Mouse (Mus musculus): Measurements from ENCODE around the gene Exosc3. TPM values are rescaled to one million over a fixed set of nuclear protein-coding genes. Genes with fewer than 3 reads are reported as not detected.
"Not testable (repeated sequence)": the region's sequence is repeated elsewhere in the genome, so short reads cannot be mapped to it uniquely, and the experiment has no call there.

Gene Exosc3
- polyA plus RNA-seq (2015; fragmentation: Nextera tagmentation; extraction: Ambion mirVana): 46.1 and 47.9 TPM in 2 replicates

DNA sequence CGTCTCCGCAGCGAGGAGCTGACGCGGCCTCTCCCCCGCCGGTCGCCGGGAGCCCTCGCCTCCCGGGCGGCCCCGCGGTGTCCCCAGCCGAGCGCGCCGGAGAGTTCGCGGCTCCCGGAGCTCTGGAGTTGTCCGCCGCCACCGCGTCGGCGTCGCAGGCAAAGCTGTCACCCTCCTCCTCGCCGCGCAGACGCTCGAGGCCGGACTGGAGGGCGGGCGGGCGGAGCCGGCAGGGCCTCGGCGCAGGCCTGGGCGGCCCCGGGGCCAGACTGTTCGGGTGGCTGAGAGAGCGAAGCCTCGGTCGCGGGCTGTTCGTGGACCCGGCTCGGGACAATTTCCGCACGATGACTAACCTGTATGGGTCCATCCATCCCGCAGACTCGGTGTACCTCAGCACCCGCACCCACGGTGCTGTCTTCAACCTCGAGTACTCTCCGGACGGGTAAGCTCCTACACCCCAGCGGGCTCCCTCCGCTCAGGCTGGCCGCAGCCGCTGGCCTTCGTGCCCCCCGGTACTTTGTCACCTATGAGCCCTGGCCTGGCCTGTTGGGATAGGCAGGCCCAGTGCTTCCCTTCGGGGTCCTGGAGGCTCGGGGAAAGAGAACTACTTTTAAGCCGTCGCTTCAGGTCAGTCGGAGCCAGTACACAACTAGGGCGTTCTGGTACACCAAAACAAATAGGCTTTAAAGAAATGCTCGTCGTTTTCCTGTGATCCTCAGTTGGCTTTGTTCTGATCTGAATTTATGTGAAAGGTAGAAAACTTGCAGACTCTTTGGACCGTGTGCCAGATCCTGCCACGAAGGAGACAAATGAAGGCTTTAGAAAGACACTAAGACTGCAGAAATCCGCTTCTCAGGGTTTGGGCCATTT, at the start of gene Exosc3:
Gene Exosc3 (minus strand): TSS at position 447 of the 870 bp plus-strand sequence.
- H3K4me3 ChIP-seq (replicated peaks): peak within 1 kb of the TSS; percentile 96
- peaks cover 21% of the 10 kb centered on the region for H3K36me3 ChIP-seq (replicated peaks)
- no peaks in the 10 kb centered on the region for H3K27me3 ChIP-seq
- peak; percentile 92 for ATAC-seq (ENCODE audit: insufficient read depth)
- WGBS (ENCODE audit: insufficient replicate concordance): under 1% methylated on average over 76 of the region's 76 CpGs
- peak within 1 kb of the TSS; percentile 91 for H3K4me2 ChIP-seq
- peaks cover 25% of the 10 kb centered on the region for H3K4me1 ChIP-seq (replicated peaks)
- H3K9ac ChIP-seq: peak within 1 kb of the TSS; percentile 99
- H3K27ac ChIP-seq (replicated peaks): peak within 1 kb of the TSS; percentile 99
- no peaks in the 10 kb centered on the region for H3K9me3 ChIP-seq (replicated peaks)

DNA sequence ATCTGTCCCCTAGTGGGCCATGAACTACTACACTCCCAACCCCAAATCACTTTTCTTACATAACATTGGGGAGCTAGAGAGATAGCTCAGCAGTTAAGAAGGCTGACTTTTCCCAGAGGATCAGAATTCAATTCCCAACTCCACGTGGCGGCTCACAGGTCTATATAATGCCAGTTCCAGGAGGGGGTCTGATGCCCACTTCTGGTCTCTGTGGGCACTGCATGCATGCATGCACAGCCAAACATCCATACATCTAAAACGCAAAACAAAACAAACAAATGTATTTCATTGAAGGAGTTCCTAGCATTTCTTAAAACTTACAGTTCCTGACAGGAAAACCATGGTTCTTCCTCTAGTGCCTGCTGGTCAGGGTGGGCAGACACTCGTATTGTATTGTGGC, 49.6 kb upstream of the Exosc3 start:
- Histone ChIP-seq H3K4me2 (no peak overlapping the region), H3K4me3 (replicated peaks) (no peak overlapping the region), H3K9me3 (replicated peaks) (no peaks in the 10 kb centered on the region), H3K9ac (no peak overlapping the region), H3K27ac (replicated peaks) (no peak overlapping the region), H3K4me1 (replicated peaks) (no peaks in the 10 kb centered on the region), H3K36me3 (replicated peaks) (peaks cover 31% of the 10 kb centered on the region), H3K27me3 (no peaks in the 10 kb centered on the region)
- no peak for ATAC-seq (ENCODE audit: insufficient read depth)
- WGBS (ENCODE audit: insufficient replicate concordance): 60% methylated on average over 4 of the region's 4 CpGs

DNA sequence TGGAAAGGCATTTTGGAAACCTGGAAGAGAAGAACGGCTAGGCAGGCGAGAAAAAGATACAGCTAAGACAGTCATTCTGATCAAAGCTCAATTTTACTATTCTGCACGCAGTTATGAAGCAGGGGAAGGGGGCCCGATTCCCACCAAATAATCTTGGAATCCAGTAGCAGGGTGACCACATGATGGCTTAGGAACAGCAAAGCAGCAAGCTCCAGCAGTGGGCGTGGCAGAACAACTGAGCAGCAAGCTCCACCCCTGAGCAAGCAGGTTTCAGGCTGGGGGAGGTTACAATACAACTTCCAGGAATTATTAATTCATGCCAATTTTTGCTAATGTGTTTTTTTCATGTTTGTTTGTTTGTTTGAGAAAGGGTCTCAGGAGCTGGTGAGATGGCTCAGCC, 44.8 kb upstream of the Exosc3 start:
- not testable (repeated sequence) for H3K4me2 ChIP-seq

DNA sequence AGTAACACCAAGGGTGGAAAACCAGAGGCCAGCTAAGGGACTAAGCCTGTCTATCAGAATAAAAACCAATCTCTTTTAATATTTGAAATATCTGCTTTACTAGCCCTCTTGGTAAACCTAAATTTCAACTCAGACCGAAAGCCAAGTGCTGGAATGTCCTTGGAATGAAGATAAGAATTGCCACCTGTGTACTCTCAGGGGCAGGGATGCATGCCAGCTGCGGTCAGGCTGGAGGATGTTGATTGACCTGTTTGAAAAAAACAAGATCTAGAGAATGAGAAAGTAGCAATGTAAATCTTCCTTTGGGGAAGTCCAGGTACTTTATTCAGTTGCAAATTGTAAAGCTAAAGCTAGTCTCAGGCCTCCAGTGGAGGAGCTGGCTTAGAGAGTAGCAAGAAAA, 39.6 kb upstream of the Exosc3 start:
- H3K9me3 ChIP-seq (replicated peaks); H3K4me1 ChIP-seq (replicated peaks); H3K27ac ChIP-seq (replicated peaks); H3K4me3 ChIP-seq (replicated peaks); ATAC-seq (ENCODE audit: insufficient read depth); H3K36me3 ChIP-seq (replicated peaks); H3K9ac ChIP-seq; H3K27me3 ChIP-seq; H3K4me2 ChIP-seq: not testable (repeated sequence)
- 74% methylated on average over 2 of the region's 2 CpGs for WGBS (ENCODE audit: insufficient replicate concordance)

More for the DNA sequence above, 44.8 kb upstream of the Exosc3 start:
- not testable (repeated sequence) for H3K36me3 ChIP-seq (replicated peaks); H3K27ac ChIP-seq (replicated peaks); H3K4me3 ChIP-seq (replicated peaks); H3K27me3 ChIP-seq; H3K4me1 ChIP-seq (replicated peaks); H3K9ac ChIP-seq; ATAC-seq (ENCODE audit: insufficient read depth); H3K9me3 ChIP-seq (replicated peaks)
- WGBS (ENCODE audit: insufficient replicate concordance): 79% methylated on average over 5 of the region's 5 CpGs

DNA sequence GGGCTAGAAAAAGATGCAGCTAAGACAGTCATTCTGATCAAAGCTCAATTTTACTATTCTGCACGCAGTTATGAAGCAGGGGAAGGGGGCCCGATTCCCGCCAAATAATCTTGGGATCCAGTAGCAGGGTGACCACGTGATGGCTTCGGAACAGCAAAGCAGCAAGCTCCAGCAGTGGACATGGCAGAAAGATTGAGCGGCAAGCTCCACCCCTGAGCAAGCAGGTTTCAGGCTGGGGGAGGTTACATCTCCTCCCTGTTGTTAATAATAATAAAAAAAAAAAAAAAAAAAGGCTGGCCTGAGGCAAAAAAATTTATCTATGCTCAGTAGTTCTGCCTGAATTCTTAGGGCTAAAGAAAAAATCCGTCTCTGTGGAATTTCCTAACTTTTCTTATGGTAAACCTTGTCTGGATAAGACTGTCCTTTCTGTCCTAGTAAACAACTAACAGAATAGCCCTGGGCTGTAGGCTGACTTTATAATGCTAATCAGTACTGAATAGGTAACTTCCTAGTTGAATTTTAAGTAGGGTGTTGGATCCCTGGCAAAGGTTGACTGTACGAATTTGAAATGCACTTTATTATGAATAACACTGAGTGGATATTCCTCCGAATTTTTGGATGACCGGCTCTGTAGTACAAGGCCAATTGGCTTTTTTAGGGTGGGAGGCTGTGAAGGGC, 38.5 kb upstream of the Exosc3 start:
- H3K27me3 ChIP-seq; H3K9ac ChIP-seq; ATAC-seq (ENCODE audit: insufficient read depth); H3K9me3 ChIP-seq (replicated peaks); H3K4me1 ChIP-seq (replicated peaks); H3K4me2 ChIP-seq; H3K27ac ChIP-seq (replicated peaks); H3K4me3 ChIP-seq (replicated peaks): not testable (repeated sequence)
- 73% methylated on average over 10 of the region's 10 CpGs for WGBS (ENCODE audit: insufficient replicate concordance)
- H3K36me3 ChIP-seq (replicated peaks): peaks cover 13% of the 10 kb centered on the region

DNA sequence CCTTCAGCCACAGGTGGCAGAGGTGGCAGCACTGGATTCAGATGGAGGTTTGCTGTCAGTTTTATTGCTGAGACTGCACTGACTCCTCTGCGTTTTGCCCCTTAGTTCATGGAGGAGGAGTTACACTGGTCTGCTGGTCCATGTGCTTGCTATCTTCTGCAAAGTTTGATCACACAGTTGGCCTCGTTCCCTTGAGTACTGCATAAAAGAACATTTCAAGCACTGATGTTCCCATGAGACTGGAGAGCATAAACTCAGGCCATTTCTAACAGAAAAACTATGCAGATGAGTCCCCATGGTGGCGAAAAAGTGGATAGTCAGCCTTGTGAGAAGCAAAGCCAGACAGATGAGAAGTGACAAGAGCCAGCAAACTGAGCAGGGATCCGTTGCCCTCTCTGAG, 34.0 kb upstream of the Exosc3 start:
- no peak overlapping the region for H3K4me2 ChIP-seq
- WGBS (ENCODE audit: insufficient replicate concordance): 71% methylated on average over 4 of the region's 4 CpGs
- H3K4me3 ChIP-seq (replicated peaks): no peak overlapping the region
- H3K9me3 ChIP-seq (replicated peaks): no peaks in the 10 kb centered on the region
- H3K9ac ChIP-seq: no peak overlapping the region
- no peak for ATAC-seq (ENCODE audit: insufficient read depth)
- no peaks in the 10 kb centered on the region for H3K27me3 ChIP-seq
- peaks cover 54% of the 10 kb centered on the region for H3K36me3 ChIP-seq (replicated peaks)
- H3K4me1 ChIP-seq (replicated peaks): no peaks in the 10 kb centered on the region
- no peak overlapping the region for H3K27ac ChIP-seq (replicated peaks)

DNA sequence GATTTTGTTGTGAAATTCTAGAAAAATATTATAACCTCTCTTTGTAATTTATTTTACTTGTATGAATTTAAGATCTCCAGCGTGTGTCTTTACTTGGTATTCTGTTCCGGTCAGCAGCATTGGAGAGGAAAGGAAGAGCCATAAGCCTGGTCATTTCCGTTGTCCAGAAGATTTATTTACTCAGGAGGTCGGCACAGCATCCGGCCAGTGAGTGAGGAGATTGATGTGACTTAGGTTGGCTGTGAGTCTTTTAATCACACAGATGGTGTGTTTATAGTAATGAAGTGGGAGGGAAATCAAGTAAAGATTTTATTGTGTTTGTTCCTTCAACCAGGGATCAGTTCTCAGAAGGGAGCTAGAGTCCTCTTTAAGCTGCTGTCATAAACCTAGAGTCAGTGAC, 32.3 kb upstream of the Exosc3 start:
- H3K4me3 ChIP-seq (replicated peaks): no peak overlapping the region
- no peak overlapping the region for H3K9ac ChIP-seq
- no peaks in the 10 kb centered on the region for H3K27me3 ChIP-seq
- H3K36me3 ChIP-seq (replicated peaks): peaks cover 67% of the 10 kb centered on the region
- no peak overlapping the region for H3K27ac ChIP-seq (replicated peaks)
- H3K9me3 ChIP-seq (replicated peaks): no peaks in the 10 kb centered on the region
- 83% methylated on average over 5 of the region's 5 CpGs for WGBS (ENCODE audit: insufficient replicate concordance)
- no peak overlapping the region for H3K4me2 ChIP-seq
- no peaks in the 10 kb centered on the region for H3K4me1 ChIP-seq (replicated peaks)
- no peak for ATAC-seq (ENCODE audit: insufficient read depth)

DNA sequence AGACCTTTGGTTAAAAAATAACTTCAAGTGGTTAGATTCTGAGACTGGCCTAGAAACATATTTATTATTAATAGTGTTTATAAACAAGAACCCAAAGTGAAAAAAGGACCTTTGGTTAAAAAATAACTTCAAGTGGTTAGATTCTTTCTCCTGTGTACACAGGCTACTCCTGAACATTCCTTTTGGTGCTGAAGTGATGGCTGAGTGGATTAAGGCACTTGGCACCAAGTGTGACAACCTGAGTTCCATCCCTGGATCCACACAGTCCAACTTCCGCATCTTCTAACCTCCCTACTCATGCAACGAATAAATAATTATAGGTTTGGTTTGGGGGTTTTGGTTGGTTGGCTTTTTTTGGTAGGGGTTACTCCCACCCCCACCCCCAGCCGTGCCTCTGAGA, 28.7 kb upstream of the Exosc3 start:
- ATAC-seq (ENCODE audit: insufficient read depth): no peak
- H3K9ac ChIP-seq: no peak overlapping the region
- H3K4me1 ChIP-seq (replicated peaks): no peaks in the 10 kb centered on the region
- no peak overlapping the region for H3K27ac ChIP-seq (replicated peaks)
- H3K4me2 ChIP-seq: no peak overlapping the region
- H3K4me3 ChIP-seq (replicated peaks): no peak overlapping the region
- peaks cover 77% of the 10 kb centered on the region for H3K36me3 ChIP-seq (replicated peaks)
- WGBS (ENCODE audit: insufficient replicate concordance): 84% methylated on average over 3 of the region's 3 CpGs
- no peaks in the 10 kb centered on the region for H3K27me3 ChIP-seq
- H3K9me3 ChIP-seq (replicated peaks): no peaks in the 10 kb centered on the region

DNA sequence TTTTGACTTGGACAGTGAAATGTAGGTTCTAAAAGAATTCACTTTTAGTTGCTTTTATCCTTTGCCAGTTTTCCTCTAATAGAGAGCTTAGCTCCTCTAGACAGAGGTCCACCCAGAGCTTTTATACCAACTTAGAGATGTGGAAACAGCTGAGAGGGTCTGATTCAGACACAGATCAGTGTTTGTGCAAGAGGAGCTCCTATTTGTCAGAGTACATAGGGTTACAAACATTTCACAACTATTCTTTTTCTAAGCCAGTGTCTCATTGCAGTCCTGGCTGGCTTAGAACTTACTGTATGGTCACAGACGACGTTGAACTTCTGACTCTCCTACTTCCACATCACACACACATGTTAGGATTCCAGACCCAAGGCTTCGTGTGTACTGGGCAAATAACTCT, 14.1 kb upstream of the Exosc3 start:
- H3K4me1 ChIP-seq (replicated peaks): no peaks in the 10 kb centered on the region
- H3K9me3 ChIP-seq (replicated peaks): no peaks in the 10 kb centered on the region
- no peak overlapping the region for H3K9ac ChIP-seq
- no peak overlapping the region for H3K4me2 ChIP-seq
- ATAC-seq (ENCODE audit: insufficient read depth): no peak
- no peaks in the 10 kb centered on the region for H3K27me3 ChIP-seq
- 79% methylated on average over 3 of the region's 3 CpGs for WGBS (ENCODE audit: insufficient replicate concordance)
- peaks cover 47% of the 10 kb centered on the region for H3K36me3 ChIP-seq (replicated peaks)
- no peak overlapping the region for H3K4me3 ChIP-seq (replicated peaks)
- no peak overlapping the region for H3K27ac ChIP-seq (replicated peaks)

DNA sequence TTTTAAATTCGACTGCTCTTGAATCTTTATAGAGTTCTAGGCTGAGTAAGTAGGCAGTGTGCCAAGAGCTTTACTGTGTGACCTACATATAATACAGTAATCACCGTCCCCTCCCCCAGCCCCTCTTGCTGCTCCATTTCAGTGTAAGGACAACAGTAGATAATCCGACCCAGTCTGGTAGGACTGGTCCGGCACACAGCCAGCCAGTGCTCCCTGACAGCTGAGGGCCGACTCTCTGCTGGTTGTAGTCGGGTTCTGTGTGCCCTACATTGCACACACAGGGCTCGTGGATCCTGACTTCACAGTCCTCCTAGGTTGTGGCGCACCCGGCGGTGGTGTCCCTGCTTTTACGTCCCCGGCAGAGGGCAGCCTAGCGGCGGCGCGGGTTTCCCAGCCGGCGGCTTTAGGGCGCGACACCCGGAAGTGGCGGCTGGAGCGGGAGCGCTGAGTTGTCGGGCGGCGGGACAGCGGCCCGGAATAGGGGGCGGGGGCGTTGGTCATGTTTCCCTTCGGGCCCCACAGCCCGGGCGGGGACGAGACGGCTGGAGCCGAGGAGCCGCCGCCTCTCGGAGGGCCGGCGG, 773 bp downstream of the Exosc3 start, which contains the start of gene Dcaf10:
Gene Dcaf10 (plus strand): TSS at position 433 of the 581 bp plus-strand sequence.
- Histone ChIP-seq H3K4me3 (replicated peaks) (peak within 1 kb of the TSS; percentile 96), H3K27ac (replicated peaks) (peak within 1 kb of the TSS; percentile 99), H3K27me3 (no peaks in the 10 kb centered on the region), H3K36me3 (replicated peaks) (peaks cover 15% of the 10 kb centered on the region), H3K4me2 (peak within 1 kb of the TSS; percentile 91), H3K4me1 (replicated peaks) (peaks cover 25% of the 10 kb centered on the region), H3K9ac (peak within 1 kb of the TSS; percentile 99), H3K9me3 (replicated peaks) (no peaks in the 10 kb centered on the region)
- peak; percentile 93 for ATAC-seq (ENCODE audit: insufficient read depth)
- 1% methylated on average over 38 of the region's 42 CpGs for WGBS (ENCODE audit: insufficient replicate concordance)

DNA sequence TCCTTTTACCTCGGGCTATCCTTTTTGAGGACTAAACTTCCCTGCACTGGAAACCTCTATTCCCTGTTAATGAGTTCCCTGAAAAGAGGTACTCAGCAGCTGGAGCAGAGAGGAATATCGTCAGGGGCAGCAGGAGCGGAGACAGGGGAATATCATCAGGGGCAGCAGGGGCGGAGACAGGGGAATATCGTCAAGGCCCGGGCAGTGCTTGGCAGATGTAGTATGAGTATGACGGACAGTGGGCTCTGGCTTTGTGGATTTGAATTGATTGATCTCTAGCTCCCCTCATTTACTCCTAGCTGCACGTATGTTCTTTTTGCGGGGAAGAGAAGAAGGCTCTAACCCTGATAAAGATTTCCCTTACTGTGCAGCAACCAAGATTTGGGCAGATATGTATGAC, 1.3 kb downstream of the Exosc3 start:
- H3K27me3 ChIP-seq: no peaks in the 10 kb centered on the region
- peaks cover 13% of the 10 kb centered on the region for H3K36me3 ChIP-seq (replicated peaks)
- H3K4me3 ChIP-seq (replicated peaks): peak overlapping the region; percentile 96
- H3K4me1 ChIP-seq (replicated peaks): peaks cover 25% of the 10 kb centered on the region
- no peaks in the 10 kb centered on the region for H3K9me3 ChIP-seq (replicated peaks)
- 0 out of 2 replicates have a peak overlapping the region, but pooled peaks have one; percentile 99 for H3K27ac ChIP-seq (replicated peaks)
- H3K9ac ChIP-seq: peak overlapping the region; percentile 99; the same call in 1 of the 2 replicates
- ATAC-seq (ENCODE audit: insufficient read depth): no peak
- 59% methylated on average over 9 of the region's 9 CpGs for WGBS (ENCODE audit: insufficient replicate concordance)
- H3K4me2 ChIP-seq: peak overlapping the region; percentile 91

Measured in liver, embryonic 15.5 days (tissue).